Mouse (Mus musculus) liver, embryonic 14.5 days (tissue): ENCODE results near the gene Snph. TPM values are rescaled to one million over a fixed set of nuclear protein-coding genes. Genes with fewer than 3 reads are reported as not detected.

ENCODE experiments used
- ATAC-seq: fragments of 200-750 bp; cut with Nextera tagmentation; 2 replicates; pipeline ENCODE4 v1.8.0; 2017; ENCODE audit warnings: moderate number of reproducible peaks, mild to moderate bottlenecking, moderate library complexity; ENCODE audit not compliant: insufficient read depth
- DNase-seq, 3 experiments: peaks; one replicate each; pipeline ENCODE4 v3.0.0-alpha.2; 2012 to 2013; ENCODE audit warnings: low read depth in 3 of 3, low spot score in 3 of 3
- H3K27ac ChIP-seq: fragments of 300-500 bp; sonication (generic); 2 replicates; pipeline ENCODE4 v1.5.1; 2014; ENCODE audit warnings: moderate library complexity, mild to moderate bottlenecking, control low read depth, inconsistent platforms
- H3K27me3 ChIP-seq: fragments of 300-500 bp; sonication (generic); 2 replicates; pipeline ENCODE4 v1.6.1; 2014; ENCODE audit warnings: mild to moderate bottlenecking, low read length, moderate library complexity; ENCODE audit not compliant: control insufficient read depth, insufficient read depth
- H3K36me3 ChIP-seq: fragments of 300-500 bp; sonication (generic); replicated peaks from 2 replicates; pipeline ENCODE4 v1.6.1; 2014; ENCODE audit warnings: low read depth; ENCODE audit not compliant: control insufficient read depth, insufficient read depth
- H3K4me1 ChIP-seq, 2 experiments: fragments of 200-500 bp in 1 of 2; fragments of 300-500 bp in 1 of 2; sonication (generic) in 1 of 2; replicated peaks; 2 replicates each; pipeline ENCODE4 v1.6.1; 2012 to 2014; ENCODE audit warnings: antibody characterized with exemption in 1 of 2, inconsistent platforms in 1 of 2, low read length in 1 of 2; ENCODE audit not compliant: control insufficient read depth in 2 of 2, insufficient read depth in 2 of 2
- H3K4me2 ChIP-seq: fragments of 300-500 bp; sonication (generic); 2 replicates; pipeline ENCODE4 v1.6.1; 2014; ENCODE audit warnings: low read depth, mild to moderate bottlenecking, control low read depth, moderate library complexity
- H3K4me3 ChIP-seq, 2 experiments: fragments of 200-500 bp in 1 of 2; fragments of 300-500 bp in 1 of 2; sonication (generic) in 1 of 2; 2 replicates each; pipeline ENCODE4 v1.5.1; 2012 to 2014; ENCODE audit warnings: low read depth in 2 of 2, low read length in 2 of 2, mild to moderate bottlenecking in 2 of 2, control low read depth in 1 of 2, inconsistent platforms in 1 of 2, moderate library complexity in 1 of 2; ENCODE audit not compliant: insufficient read depth in 1 of 2
- H3K9ac ChIP-seq: fragments of 300-500 bp; sonication (generic); replicated peaks from 2 replicates; pipeline ENCODE4 v1.6.1; 2014; ENCODE audit warnings: mild to moderate bottlenecking, control low read depth, moderate library complexity
- H3K9me3 ChIP-seq: fragments of 300-500 bp; sonication (generic); 2 replicates; pipeline ENCODE4 v1.6.1; 2016; ENCODE audit warnings: low read length, mixed read lengths; ENCODE audit not compliant: control insufficient read depth
- CTCF ChIP-seq: IDR thresholded peaks from 2 replicates; pipeline ENCODE4 v1.5.1; 2016; ENCODE audit warnings: antibody characterized with exemption, low read depth, control low read depth
- EP300 ChIP-seq: IDR thresholded peaks from 2 replicates; pipeline ENCODE4 v1.6.1; 2016; ENCODE audit warnings: antibody characterized with exemption, low read depth
- WGBS: fragments of 180-500 bp; shearing (Covaris S2); extraction: QIAGEN DNeasy Blood & Tissue Kit; methylation state at CpG from one replicate; pipeline ENCODE4 v1.1.7; 2014; ENCODE audit not compliant: insufficient replicate concordance; 5-methylcytosine and 5-hydroxymethylcytosine counted together
- polyA plus RNA-seq, 2 experiments: library from polyadenylated mRNA; depleted of rRNA in 1 of 2; stranded (reverse) in 1 of 2; unstranded in 1 of 2; fragments of >200 nt; fragmentation: Nextera tagmentation in 1 of 2; extraction: Ambion mirVana in 1 of 2; gene quantifications; 2 replicates each; pipeline versions ENCODE4 v1.2.1 to v1.2.3; 2012 to 2014

Snph gene
- polyA plus RNA-seq, 2 experiments: 0.01 TPM; not detected in 1

GRCm38 (mm10) chr2:151585934-151586333 is 46.5 kb downstream of the Snph start:
- DNase-seq (no peak), ATAC-seq (no peak)
- WGBS: 53% methylated on average over 3 of the region's 3 CpGs

GRCm38 (mm10) chr2:151580945-151581344 is 51.4 kb downstream of the Snph start:
- no peak for TF ChIP-seq CTCF
- TF ChIP-seq EP300: no peak
- Histone ChIP-seq H3K4me3 (no peak overlapping the region), H3K4me2 (no peak overlapping the region), H3K9ac (no peak overlapping the region), H3K27ac (no peak overlapping the region), H3K36me3 (no peaks in the 10 kb centered on the region), H3K4me1 (peaks cover 0 to 3% of the 10 kb centered on the region in 2 experiments; a peak in 1 of 4 replicates), H3K9me3 (no peaks in the 10 kb centered on the region), H3K27me3 (no peaks in the 10 kb centered on the region; the same call in 1 of the 2 replicates)
- no peak for DNase-seq
- 10% methylated on average over 1 of the region's 1 CpGs for WGBS
- ATAC-seq: no peak

More at GRCm38 (mm10) chr2:151585934-151586333, 46.5 kb downstream of the Snph start:
- Histone ChIP-seq H3K4me2 (no peak overlapping the region), H3K27me3 (no peaks in the 10 kb centered on the region), H3K9me3 (no peaks in the 10 kb centered on the region), H3K4me1 (0 out of 4 replicates have a peak, but pooled peaks cover 0 to 1% of the 10 kb centered on the region in 2 experiments), H3K36me3 (no peaks in the 10 kb centered on the region), H3K27ac (no peak overlapping the region), H3K4me3 (no peak overlapping the region), H3K9ac (no peak overlapping the region)
- TF ChIP-seq EP300: no peak
- peak; percentile 5; the same call in 1 of the 2 replicates for TF ChIP-seq CTCF

- H3K4me1 ChIP-seq: peaks cover 0 to 7% of the 10 kb centered on the region in 2 experiments; a peak in 2 of 4 replicates
- DNase-seq (no peak), ATAC-seq (no peak)
- no peak overlapping the region for H3K27ac ChIP-seq
- no peak overlapping the region for H3K4me2 ChIP-seq
- H3K36me3 ChIP-seq: no peaks in the 10 kb centered on the region
- no peaks in the 10 kb centered on the region; the same call in none of the 2 replicates for H3K27me3 ChIP-seq
- H3K4me3 ChIP-seq: no peak overlapping the region
- no peak overlapping the region for H3K9ac ChIP-seq
- H3K9me3 ChIP-seq: no peaks in the 10 kb centered on the region
- WGBS: 65% methylated on average over 4 of the region's 4 CpGs
- TF ChIP-seq CTCF (no peak), EP300 (no peak)
Measured at GRCm38 (mm10) chr2:151579183-151579582, 53.2 kb downstream of the Snph start.

GRCm38 (mm10) chr2:151575699-151576389 is 56.5 kb downstream of the Snph start:
- peak overlapping the region; percentile 47 to 49 for H3K4me3 ChIP-seq

GRCm38 (mm10) chr2:151575119-151575698 is 57.2 kb downstream of the Snph start:
- H3K9ac ChIP-seq: no peak overlapping the region
- no peaks in the 10 kb centered on the region; the same call in none of the 2 replicates for H3K27me3 ChIP-seq
- peak overlapping the region; percentile 73 for H3K4me2 ChIP-seq
- H3K4me3 ChIP-seq: peak overlapping the region; percentile 47 to 49; a peak in 3 of 4 replicates
- TF ChIP-seq EP300 (no peak), CTCF (peak; percentile 25; the same call in 1 of the 2 replicates)
- H3K4me1 ChIP-seq: peaks cover 0 to 7% of the 10 kb centered on the region in 2 experiments; a peak in 2 of 4 replicates
- no peaks in the 10 kb centered on the region for H3K36me3 ChIP-seq
- H3K9me3 ChIP-seq: no peaks in the 10 kb centered on the region
- H3K27ac ChIP-seq: no peak overlapping the region
- DNase-seq (no peak), ATAC-seq (no peak)
- WGBS: 23% methylated on average over 7 of the region's 7 CpGs

More at GRCm38 (mm10) chr2:151575699-151576389, 56.5 kb downstream of the Snph start:
- H3K27ac ChIP-seq: no peak overlapping the region
- no peaks in the 10 kb centered on the region for H3K9me3 ChIP-seq
- ATAC-seq (peak; percentile 59), DNase-seq (peak; percentile 29 to 41 (median 40))
- TF ChIP-seq EP300 (no peak), CTCF (no peak)
- peak overlapping the region; percentile 18; the same call in 1 of the 2 replicates for H3K9ac ChIP-seq
- peak overlapping the region; percentile 73 for H3K4me2 ChIP-seq
- H3K36me3 ChIP-seq: no peaks in the 10 kb centered on the region
- H3K27me3 ChIP-seq: no peaks in the 10 kb centered on the region; the same call in none of the 2 replicates
- 2% methylated on average over 38 of the region's 38 CpGs for WGBS
- H3K4me1 ChIP-seq: peaks cover 0 to 7% of the 10 kb centered on the region in 2 experiments; a peak in 2 of 4 replicates
